ENCODE assay signal across 9 mouse cellular contexts in the genomic region with DNA sequence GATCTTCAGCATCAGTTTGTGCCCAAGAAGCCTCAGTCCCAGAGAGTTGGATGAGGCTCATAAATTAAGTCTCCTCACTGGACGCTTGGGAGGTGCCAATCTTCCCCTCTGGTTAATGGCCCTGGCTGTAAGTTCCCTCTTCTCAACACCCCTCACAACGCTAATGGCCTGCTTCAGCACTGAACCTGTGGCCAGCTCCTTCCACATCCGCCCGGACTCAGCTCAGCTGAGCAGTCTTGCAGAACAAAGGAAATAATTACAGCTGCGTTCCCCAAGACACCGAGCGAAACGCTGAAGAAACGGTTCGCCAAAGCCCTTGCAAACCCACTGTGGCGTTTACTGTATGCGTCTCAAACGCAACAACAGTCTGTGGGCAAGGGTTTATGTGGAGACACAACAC. TPM values are rescaled to one million over a fixed set of nuclear protein-coding genes. Genes with fewer than 3 reads are reported as not detected.
A peak's percentile ranks its signal among the peaks of the same experiment; 100 is the strongest.
DNase-seq lines count a peak whose midpoint lies in the region; ATAC-seq and TF ChIP-seq lines count a peak whose summit lies in the region.
"Had no signal": no experiment of that assay in that cellular context is flagged by ENCODE, and none has a peak within 500 bp of the region (broad histone marks: within the 10 kb centered on the region; RNA-seq: fewer than 3 reads in every experiment).

No protein-coding gene starts in this region.

- TF ChIP-seq CTCF in kidney, adult 2 months (conservative IDR thresholded peaks at IDR 0.05; ENCODE audit: insufficient read depth, insufficient read length, low read depth, low read length): no peak

- ATAC-seq in common myeloid progenitor, adult 5-6 weeks (replicated peaks; ENCODE audit: low read depth, poor library complexity, severe bottlenecking): peak; percentile 97
- ATAC-seq in limb, embryonic 15.5 days (ENCODE audit: insufficient number of reproducible peaks, low FRiP score, low TSS enrichment, low read depth): no peak
- no peak for ATAC-seq in neural tube, embryonic 13.5 days (ENCODE audit: low read depth)

- H3K27me3 ChIP-seq in kidney, adult 2 months (replicated peaks; ENCODE audit: control insufficient read depth, insufficient read depth, low read length): no peaks in the 10 kb centered on the region
- peaks cover 44% of the 10 kb centered on the region for H3K27me3 ChIP-seq in limb, embryonic 15.5 days
- H3K27me3 ChIP-seq in neural tube, embryonic 13.5 days: peaks cover 88% of the 10 kb centered on the region

- peak overlapping the region; percentile 14; the same call in 1 of the 2 replicates for H3K4me2 ChIP-seq in limb, embryonic 15.5 days
- peak overlapping the region; percentile 42 for H3K4me2 ChIP-seq in neural tube, embryonic 13.5 days

- DNase-seq in kidney, adult 2 months: peak; percentile 34
- no peak for DNase-seq in kidney, adult 11 months
- peak; percentile 37 to 66 for DNase-seq in heart, postnatal 14 days
- DNase-seq in left cerebral cortex, adult 8-10 months (ENCODE audit: low spot score in 2 of 2): no peak
- DNase-seq in cerebellum, adult 9-10 months: no peak

- H3K4me1 ChIP-seq in kidney, adult 2 months (ENCODE audit: control insufficient read depth, insufficient read depth, low read length): no peaks in the 10 kb centered on the region
- no peaks in the 10 kb centered on the region for H3K4me1 ChIP-seq in limb, embryonic 15.5 days
- peaks cover 18% of the 10 kb centered on the region for H3K4me1 ChIP-seq in neural tube, embryonic 13.5 days (replicated peaks)

- no peak overlapping the region for H3K9ac ChIP-seq in limb, embryonic 15.5 days
- H3K9ac ChIP-seq in neural tube, embryonic 13.5 days: peak overlapping the region; percentile 9; the same call in 1 of the 2 replicates
- H3K9ac ChIP-seq: liver, embryonic 14.5 days had no signal

- TF ChIP-seq POLR2A in kidney, adult 2 months (IDR thresholded peaks at IDR 0.05; ENCODE audit: low read depth, low read length): no peak

- no peak overlapping the region for H3K27ac ChIP-seq in kidney, adult 2 months (ENCODE audit: insufficient read depth, low read depth, low read length)
- no peak overlapping the region for H3K27ac ChIP-seq in limb, embryonic 15.5 days
- H3K27ac ChIP-seq in neural tube, embryonic 13.5 days (replicated peaks): no peak overlapping the region
- H3K27ac ChIP-seq: liver, embryonic 14.5 days had no signal

- no peaks in the 10 kb centered on the region for H3K9me3 ChIP-seq in limb, embryonic 15.5 days
- peaks cover 5% of the 10 kb centered on the region; the same call in 1 of the 2 replicates for H3K9me3 ChIP-seq in neural tube, embryonic 13.5 days

- WGBS in kidney, adult 2 months: under 1% methylated on average over 13 of the region's 13 CpGs
- WGBS in limb, embryonic 15.5 days: 1% methylated on average over 13 of the region's 13 CpGs
- 0% methylated on average over 13 of the region's 13 CpGs for WGBS in neural tube, embryonic 13.5 days

- intact Hi-C loops in heart, postnatal 14 days (cut with DNase I): loop anchor here (1.0 kb wide), 1 partner anchor 147 kb away; no protein-coding TSS in a partner anchor

- no peak overlapping the region for H3K4me3 ChIP-seq in kidney, adult 2 months (ENCODE audit: insufficient read depth, low read depth, low read length)
- H3K4me3 ChIP-seq in limb, embryonic 15.5 days: no peak overlapping the region
- peak overlapping the region; percentile 9; the same call in 1 of the 2 replicates for H3K4me3 ChIP-seq in neural tube, embryonic 13.5 days

- H3K36me3 ChIP-seq in kidney, adult 2 months (ENCODE audit: control insufficient read depth, insufficient read depth, low read length): no peaks in the 10 kb centered on the region
- no peaks in the 10 kb centered on the region for H3K36me3 ChIP-seq in limb, embryonic 15.5 days
- H3K36me3 ChIP-seq in neural tube, embryonic 13.5 days: no peaks in the 10 kb centered on the region

RNA-seq across cellular contexts. Expression of a gene that starts 29.3 kb away (rescaled TPM):
- polyA plus RNA-seq in kidney, adult 2 months (2012; rRNA removed): not detected in 2 replicates
- total RNA-seq in common myeloid progenitor, adult 5-6 weeks (2017): not detected in 2 replicates
- not detected for total RNA-seq in heart, postnatal 14 days (2021)
- polyA plus RNA-seq in limb, embryonic 15.5 days (2015; fragmentation: Nextera tagmentation; extraction: Ambion mirVana): 0.02 and 0.04 TPM in 2 replicates
- polyA plus RNA-seq in neural tube, embryonic 13.5 days (2015; fragmentation: Nextera tagmentation; extraction: Ambion mirVana): 5.5 and 7.5 TPM in 2 replicates
- total RNA-seq in left cerebral cortex, adult 8-10 months (2022): not detected
- polyA plus RNA-seq: liver, embryonic 14.5 days had no signal

Comparison
In these comparisons a context has a peak if more than half of its experiments do, and no peak if none do; other contexts are left out.
1. DNase-seq: peak in kidney, adult 2 months (single experiment) and heart, postnatal 14 days (2 of 2); none in kidney, adult 11 months (single experiment), left cerebral cortex, adult 8-10 months (0 of 2) and cerebellum, adult 9-10 months (single experiment).